Mouse (Mus musculus) bone marrow, adult 2 months (tissue): ENCODE measurements around the gene Dhtkd1. TPM values are rescaled to one million over a fixed set of nuclear protein-coding genes. Genes with fewer than 3 reads are reported as not detected.

Experiments
- H3K27ac ChIP-seq: fragments of 200-500 bp; 2 replicates; pipeline ENCODE4 v1.5.1; 2012; ENCODE audit warnings: low read depth, mild to moderate bottlenecking, control low read depth, inconsistent platforms, low read length; ENCODE audit not compliant: control insufficient read depth, poor library complexity, insufficient read depth
- H3K4me1 ChIP-seq: fragments of 200-500 bp; 2 replicates; pipeline ENCODE4 v1.6.1; 2011; ENCODE audit warnings: low read length; ENCODE audit not compliant: control insufficient read depth, insufficient read depth
- H3K4me3 ChIP-seq: fragments of 200-500 bp; replicated peaks from 2 replicates; pipeline ENCODE3; 2011; ENCODE audit warnings: mild to moderate bottlenecking, low read depth, low read length, control low read depth; ENCODE audit not compliant: control insufficient read depth
- CTCF ChIP-seq: fragments of 200-500 bp; IDR thresholded peaks from 2 replicates; pipeline ENCODE4 v1.5.1; 2011; ENCODE audit warnings: low read length, control low read depth; ENCODE audit not compliant: control insufficient read depth, insufficient read depth
- POLR2A ChIP-seq: fragments of 200-500 bp; IDR thresholded peaks from 2 replicates; pipeline ENCODE4 v1.6.1; 2011; ENCODE audit warnings: low read depth, mild to moderate bottlenecking, control low read depth, low read length, borderline replicate concordance; ENCODE audit not compliant: control insufficient read depth
- WGBS: fragments of 180-500 bp; shearing (Covaris S2); methylation state at CpG from one replicate; pipeline ENCODE4 v1.1.7; 2018; 5-methylcytosine and 5-hydroxymethylcytosine counted together
- polyA plus RNA-seq: library from polyadenylated mRNA; stranded (reverse); fragments of >200 nt; gene quantifications from 2 replicates; pipeline ENCODE4 v1.2.4, GENCODE M21; 2011; ENCODE audit warnings: low replicate concordance; ENCODE audit not compliant: missing spikeins, insufficient read depth, insufficient read length

Dhtkd1 gene
- polyA plus RNA-seq, 1 experiment = 1.9 TPM

DNA sequence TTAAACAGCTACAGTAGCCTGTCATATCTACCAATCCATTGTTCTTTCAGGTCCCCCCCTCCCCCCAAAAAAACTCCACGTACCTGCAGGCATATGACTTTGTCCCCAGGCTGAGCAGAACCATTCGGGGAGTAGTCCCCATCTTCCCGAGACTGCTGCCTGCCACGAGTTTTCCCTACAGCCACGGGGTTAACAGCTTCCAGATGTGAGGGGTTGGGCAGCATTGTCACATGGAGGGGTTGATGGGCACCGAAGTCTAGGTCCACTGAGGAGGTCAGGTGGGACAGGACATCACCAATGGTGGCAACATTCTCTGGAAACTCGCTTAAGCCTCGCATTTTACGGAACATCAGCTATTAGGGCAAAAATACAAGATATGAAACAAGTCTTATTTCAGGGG is 18.8 kb downstream of the Dhtkd1 start:
- H3K27ac ChIP-seq = no peak overlapping the region
- no peak overlapping the region for H3K4me3 ChIP-seq
- no peaks in the 10 kb centered on the region; the same call in 1 of the 2 replicates for H3K4me1 ChIP-seq
- 87% methylated on average over 9 of the region's 9 CpGs for WGBS
- TF ChIP-seq CTCF (no peak), POLR2A (no peak)

DNA sequence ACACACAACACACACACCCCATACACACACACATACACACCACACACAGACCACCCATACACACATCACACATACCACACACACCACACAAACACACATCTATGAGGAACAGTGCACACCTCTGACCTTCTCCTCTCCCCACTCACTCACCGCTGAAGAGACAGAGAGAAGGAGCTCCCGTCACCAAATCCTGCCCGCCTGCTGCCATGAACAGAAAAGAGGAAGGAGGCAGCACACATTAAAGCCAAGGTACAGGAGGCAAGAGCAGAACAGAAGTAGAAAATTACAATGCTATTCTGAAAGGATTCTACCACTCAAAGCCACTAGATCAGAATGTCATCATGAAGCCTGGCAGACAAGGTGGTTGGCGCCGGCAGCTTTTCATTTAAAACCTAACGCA is 19.8 kb downstream of the Dhtkd1 start:
- TF ChIP-seq POLR2A = no peak
- no peak for TF ChIP-seq CTCF

DNA sequence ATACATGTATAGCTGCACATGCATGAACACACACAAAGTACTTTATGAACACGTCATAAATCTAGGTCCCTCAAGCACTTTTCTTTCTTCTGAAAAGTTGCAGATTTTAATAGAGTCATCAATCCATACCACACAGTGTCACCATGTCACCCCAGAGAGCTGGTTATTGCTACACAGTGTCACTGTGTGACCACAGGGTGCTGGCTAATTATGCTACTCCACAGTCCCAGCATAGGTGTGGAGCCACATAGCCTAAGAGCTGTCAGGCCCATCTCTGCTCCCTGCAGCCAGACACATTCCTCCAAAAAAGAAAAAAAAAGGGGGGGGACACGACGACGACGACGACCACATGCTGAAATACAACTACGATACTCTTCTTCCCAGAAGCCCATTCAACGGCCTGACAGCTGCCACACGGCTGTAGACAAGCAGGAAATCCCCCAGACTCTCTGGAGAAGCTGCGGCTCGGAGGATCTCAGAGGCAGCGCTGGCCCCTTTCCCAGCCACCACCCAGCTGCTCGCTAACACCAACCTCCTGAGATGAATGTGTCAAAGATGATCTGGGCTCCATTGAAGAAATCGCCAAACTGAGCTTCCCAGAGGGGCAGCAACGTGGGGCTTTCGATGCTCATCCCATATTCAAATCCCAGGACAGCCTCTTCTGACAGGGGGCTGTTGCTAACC is 31.2 kb downstream of the Dhtkd1 start:
- no peak overlapping the region for H3K4me3 ChIP-seq
- WGBS = 80% methylated on average over 16 of the region's 16 CpGs
- H3K4me1 ChIP-seq = no peaks in the 10 kb centered on the region
- no peak overlapping the region for H3K27ac ChIP-seq
- TF ChIP-seq CTCF (no peak), POLR2A (no peak)

More for the DNA sequence above, 19.8 kb downstream of the Dhtkd1 start:
- H3K4me1 ChIP-seq = no peaks in the 10 kb centered on the region; the same call in 1 of the 2 replicates
- WGBS = 42% methylated on average over 6 of the region's 6 CpGs
- H3K4me3 ChIP-seq = no peak overlapping the region
- H3K27ac ChIP-seq = no peak overlapping the region

DNA sequence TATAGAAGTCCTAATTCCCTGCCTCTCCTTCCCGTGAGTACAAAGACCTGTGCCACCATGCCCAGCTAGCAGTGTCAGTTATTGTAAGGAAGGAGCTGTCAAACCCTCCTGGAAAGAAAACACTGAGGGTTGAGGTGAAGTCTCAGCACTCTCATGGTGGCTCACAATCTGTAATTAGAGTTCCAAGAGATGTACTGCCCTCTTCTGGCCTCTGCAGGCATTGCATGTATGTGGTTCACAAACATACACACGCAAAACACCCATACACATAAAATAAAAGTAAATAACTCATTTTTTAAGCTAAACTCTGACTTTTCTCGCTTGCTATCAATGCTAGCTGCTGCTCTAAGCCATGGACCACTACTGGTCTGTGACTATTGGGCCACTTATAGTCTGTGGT is 36.0 kb downstream of the Dhtkd1 start:
- TF ChIP-seq CTCF = peak; percentile 38; the same call in 1 of the 2 replicates
- TF ChIP-seq POLR2A = no peak
- no peak overlapping the region for H3K4me3 ChIP-seq
- WGBS = 60% methylated on average over 3 of the region's 3 CpGs
- H3K27ac ChIP-seq = no peak overlapping the region
- H3K4me1 ChIP-seq = no peaks in the 10 kb centered on the region

DNA sequence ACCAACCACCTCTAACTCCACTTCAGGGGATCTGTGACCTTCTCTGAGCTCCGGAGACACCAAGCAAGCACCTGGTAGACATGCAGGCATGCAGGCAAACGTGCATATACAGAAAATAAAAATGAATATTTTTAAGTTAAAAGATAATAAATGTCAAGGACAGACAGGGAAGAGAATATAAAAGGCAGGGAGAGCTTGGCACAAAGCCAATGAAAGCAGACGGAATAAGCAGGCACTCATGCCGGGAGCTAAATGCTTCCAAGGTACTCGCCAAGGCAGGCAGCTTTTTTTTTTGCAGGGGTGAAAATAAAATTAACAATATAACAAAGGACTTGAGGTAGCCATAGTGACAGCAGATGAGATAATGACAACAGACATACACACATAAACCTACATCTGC is 36.5 kb downstream of the Dhtkd1 start:
- no peak overlapping the region for H3K4me3 ChIP-seq
- 74% methylated on average over 5 of the region's 5 CpGs for WGBS
- H3K27ac ChIP-seq = no peak overlapping the region
- no peak for TF ChIP-seq CTCF
- no peak for TF ChIP-seq POLR2A
- no peaks in the 10 kb centered on the region for H3K4me1 ChIP-seq

DNA sequence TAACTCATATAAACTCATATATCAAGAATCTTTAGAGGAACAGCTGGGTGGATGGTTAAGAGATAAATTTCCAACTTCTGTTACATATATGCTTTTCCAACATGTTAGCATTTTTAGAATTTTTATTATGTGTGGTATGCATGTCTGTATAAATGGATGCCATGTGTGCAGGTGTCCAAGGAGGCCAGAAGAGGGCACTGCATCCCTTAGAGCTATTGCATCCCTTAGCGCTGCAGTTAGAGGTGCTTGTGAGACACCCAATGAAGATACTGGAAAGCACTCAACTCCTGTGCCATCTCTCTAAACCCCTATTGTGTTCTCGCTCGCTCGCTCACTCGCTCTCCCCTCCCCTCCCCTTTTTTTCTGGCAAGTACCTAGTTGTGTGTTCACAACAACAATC is 42.4 kb downstream of the Dhtkd1 start:
- Histone ChIP-seq H3K27ac (no peak overlapping the region), H3K4me3 (no peak overlapping the region), H3K4me1 (no peaks in the 10 kb centered on the region)
- TF ChIP-seq CTCF (peak; percentile 65), POLR2A (no peak)
- 80% methylated on average over 5 of the region's 5 CpGs for WGBS

DNA sequence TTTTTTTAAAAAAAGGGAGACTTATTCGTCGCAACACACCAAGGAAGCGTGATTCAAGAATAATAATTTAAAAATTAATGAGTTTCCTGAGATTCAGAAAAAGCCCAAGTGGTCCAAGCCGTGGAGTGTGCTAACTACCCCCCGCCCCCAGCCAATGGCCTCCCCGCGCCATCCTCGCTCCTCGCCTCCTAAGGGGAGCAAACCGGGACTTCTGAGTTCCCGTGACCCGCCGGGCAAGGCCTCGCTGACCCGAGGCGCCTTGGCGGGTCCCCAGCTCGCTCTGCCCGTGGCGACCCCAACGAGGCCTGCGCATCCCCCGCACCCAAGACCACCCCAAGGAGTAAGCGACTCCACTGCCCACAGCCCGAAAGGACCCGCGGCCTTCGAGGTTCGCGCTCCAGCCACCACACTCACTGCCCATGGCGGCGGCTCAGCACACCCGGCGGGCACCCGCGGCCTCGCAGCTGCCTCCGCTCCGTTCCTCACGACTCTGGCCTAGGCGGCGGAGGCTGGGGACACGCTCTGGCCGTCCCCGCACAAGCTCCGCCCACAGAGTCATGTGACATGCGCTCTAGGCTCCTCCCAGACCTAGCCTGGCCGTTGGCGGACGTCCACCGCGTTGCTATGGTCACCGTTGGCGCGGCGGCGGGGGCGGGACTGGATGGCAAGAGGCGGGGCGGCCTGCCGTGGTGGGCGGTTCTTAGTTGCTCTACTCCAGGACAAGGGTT is 47.6 kb downstream of the Dhtkd1 start, which contains the start of gene Sec61a2:
Gene Sec61a2 (minus strand): TSS at position 590 of the 728 bp plus-strand sequence.
- TF ChIP-seq POLR2A = peak; percentile 97
- TF ChIP-seq CTCF = 0 out of 2 replicates have a peak, but pooled peaks have one; percentile 2
- H3K4me3 ChIP-seq = peak within 1 kb of the TSS; percentile 89
- WGBS = under 1% methylated on average over 62 of the region's 62 CpGs
- no peaks in the 10 kb centered on the region for H3K4me1 ChIP-seq
- peak within 1 kb of the TSS; percentile 88 for H3K27ac ChIP-seq

DNA sequence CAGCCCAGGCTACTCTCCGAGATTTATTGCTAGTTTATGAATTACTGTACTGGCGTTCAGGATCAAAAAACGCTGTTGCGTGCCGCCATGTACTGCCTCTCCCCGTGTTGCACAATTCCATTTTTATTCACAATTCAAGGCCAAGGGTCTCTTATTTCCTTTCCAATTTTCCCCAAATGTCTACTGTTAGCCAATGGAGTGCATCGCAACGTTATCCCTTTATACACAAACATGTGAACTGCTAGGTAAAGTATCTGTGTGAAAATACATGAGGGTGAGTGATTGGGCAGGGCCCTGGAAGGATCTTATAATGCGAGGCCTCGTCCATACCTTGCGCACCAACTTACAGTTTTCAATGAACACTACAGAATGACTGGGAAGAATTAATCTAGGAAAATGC is 48.3 kb downstream of the Dhtkd1 start:
- H3K27ac ChIP-seq = no peak overlapping the region
- 64% methylated on average over 11 of the region's 11 CpGs for WGBS
- TF ChIP-seq POLR2A (no peak), CTCF (no peak)
- no peak overlapping the region for H3K4me3 ChIP-seq
- no peaks in the 10 kb centered on the region for H3K4me1 ChIP-seq
